Mouse (Mus musculus) lung, postnatal 0 days (tissue): ENCODE measurements around the gene Gm11027.

ENCODE experiments used
- CTCF ChIP-seq: IDR thresholded peaks from 2 replicates; pipeline ENCODE4 v1.5.1; 2016; ENCODE audit warnings: antibody characterized with exemption, mild to moderate bottlenecking
- EP300 ChIP-seq: IDR thresholded peaks from 2 replicates; pipeline ENCODE4 v1.6.1; 2016; ENCODE audit warnings: antibody characterized with exemption, mild to moderate bottlenecking, control low read depth

DNA sequence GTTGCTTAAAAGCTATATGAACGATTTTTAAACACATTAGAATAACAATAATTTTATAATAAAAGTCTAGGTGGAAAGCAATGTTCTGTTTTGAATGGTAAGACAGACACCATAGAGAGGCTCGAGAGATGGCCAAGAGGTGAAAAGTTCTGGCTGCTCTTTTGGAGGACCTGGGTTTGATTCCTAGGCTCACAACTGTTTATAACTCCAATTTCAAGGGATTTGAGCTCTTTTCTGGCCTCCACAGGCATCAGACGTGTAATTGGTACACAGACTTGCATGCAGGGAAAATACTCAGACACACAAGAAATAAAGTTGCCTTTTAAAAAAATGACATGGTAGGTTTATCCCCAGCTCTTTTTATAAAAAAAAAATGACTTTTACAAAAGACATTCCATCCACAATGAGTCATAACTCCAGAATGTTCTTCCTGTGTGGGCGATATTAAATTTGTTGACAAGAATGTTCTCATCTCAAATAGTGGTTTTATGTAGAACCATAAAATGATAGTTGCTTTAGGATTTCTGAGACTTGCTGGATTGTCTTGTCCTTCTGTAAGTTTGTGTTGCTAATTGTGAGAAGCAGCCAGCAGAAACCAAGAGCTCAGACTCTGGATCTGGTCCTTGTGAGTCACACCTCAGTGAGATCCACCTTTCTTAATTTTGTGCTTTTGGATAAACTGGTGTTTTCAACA lies 18.6 kb downstream of the Gm11027 start:
- TF ChIP-seq CTCF (no peak), EP300 (0 out of 2 replicates have a peak, but pooled peaks have one; percentile 21)
